Mouse (Mus musculus) ES-E14 (cell line): Measurements from ENCODE around the gene Nos1ap.

ENCODE experiments used
- MAFK ChIP-seq: IDR thresholded peaks from 2 replicates; pipeline ENCODE4 v1.6.1; 2014; ENCODE audit warnings: mild to moderate bottlenecking, low read depth, low read length, inconsistent platforms; ENCODE audit not compliant: insufficient read depth
- ZC3H11A ChIP-seq: IDR thresholded peaks from 2 replicates; pipeline ENCODE4 v1.6.1; 2012; ENCODE audit warnings: low read depth, mild to moderate bottlenecking, inconsistent platforms, low read length, borderline replicate concordance

DNA sequence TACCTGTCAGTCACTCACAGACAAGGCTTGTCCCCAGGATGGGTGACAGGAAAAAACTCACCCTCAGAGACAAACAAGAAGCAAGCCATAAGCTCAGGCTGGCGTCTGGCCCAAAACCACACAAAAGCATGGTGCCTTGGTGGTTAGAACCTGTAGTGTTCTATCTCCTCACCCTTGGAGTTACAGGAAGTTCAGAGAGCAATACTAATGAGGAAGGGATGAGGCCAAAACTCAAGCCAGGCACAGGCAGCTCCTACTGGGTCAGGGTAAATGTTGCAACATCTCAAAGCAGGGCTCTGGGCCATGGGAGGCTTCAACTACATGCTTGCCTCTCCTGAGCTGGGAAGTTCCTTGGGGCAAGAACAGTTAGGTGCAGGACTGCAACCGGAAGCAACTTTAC lies 54.4 kb downstream of the Nos1ap start:
- no peak for TF ChIP-seq ZC3H11A
- TF ChIP-seq MAFK, result no peak
